Mouse (Mus musculus) c-Kit-positive CD71-positive TER-119-negative erythroid progenitor cells, embryonic 14.5 days (primary cell): Measurements from ENCODE around the gene Catsper2.
A peak's percentile ranks its signal among the peaks of the same experiment; 100 is the strongest.
"Not testable (repeated sequence)": the region's sequence is repeated elsewhere in the genome, so short reads cannot be mapped to it uniquely, and the experiment has no call there.

Experiments
- DNase-seq: peaks from one replicate; pipeline ENCODE4 v3.0.0-alpha.2; 2013; ENCODE audit warnings: low read depth

The Catsper2 gene

GRCm38 (mm10) chr2:121434854-121435253, 21.3 kb upstream of the Catsper2 start:
- no peak for DNase-seq

- no peak for DNase-seq
These were observed 12.3 kb upstream of the Catsper2 start for GRCm38 (mm10) chr2:121425890-121426289.

- DNase-seq = no peak
These were observed 9.6 kb upstream of the Catsper2 start for GRCm38 (mm10) chr2:121423166-121423565.

- no peak for DNase-seq
These were observed 4.9 kb upstream of the Catsper2 start for GRCm38 (mm10) chr2:121418476-121418875.

GRCm38 (mm10) chr2:121416356-121416755, 2.8 kb upstream of the Catsper2 start:
- no peak for DNase-seq

GRCm38 (mm10) chr2:121415591-121415990, 2.0 kb upstream of the Catsper2 start:
- no peak for DNase-seq

GRCm38 (mm10) chr2:121415103-121415502, 1.5 kb upstream of the Catsper2 start:
- DNase-seq = no peak

- DNase-seq = peak; percentile 59
These were observed 620 bp upstream of the Catsper2 start for GRCm38 (mm10) chr2:121414139-121414685.

GRCm38 (mm10) chr2:121412843-121413386, 677 bp downstream of the Catsper2 start:
- peak; percentile 60 for DNase-seq

- DNase-seq = peak; percentile 74
These were observed 5.4 kb downstream of the Catsper2 start for GRCm38 (mm10) chr2:121408160-121408559.

- DNase-seq = no peak
These were observed 10.3 kb downstream of the Catsper2 start for GRCm38 (mm10) chr2:121403296-121403695.

- peak; percentile 67 for DNase-seq
These were observed 17.0 kb downstream of the Catsper2 start for GRCm38 (mm10) chr2:121396624-121397023.

GRCm38 (mm10) chr2:121386961-121387575, 26.5 kb downstream of the Catsper2 start, which contains the start of gene Strc:
Strc (minus strand) TSS chr2:121387168.
- not testable (repeated sequence) for DNase-seq

GRCm38 (mm10) chr2:121374766-121375165, 38.8 kb downstream of the Catsper2 start:
- DNase-seq = no peak

GRCm38 (mm10) chr2:121372266-121372665, 41.3 kb downstream of the Catsper2 start:
- DNase-seq = no peak

- no peak for DNase-seq
These were observed 42.7 kb downstream of the Catsper2 start for GRCm38 (mm10) chr2:121370921-121371320.

GRCm38 (mm10) chr2:121368831-121369230, 44.8 kb downstream of the Catsper2 start:
- DNase-seq = no peak

- DNase-seq = no peak
These were observed 49.9 kb downstream of the Catsper2 start for GRCm38 (mm10) chr2:121363656-121364055.

GRCm38 (mm10) chr2:121359461-121359860, 54.1 kb downstream of the Catsper2 start:
- DNase-seq = no peak

- DNase-seq = peak; percentile 11
These were observed 55.2 kb downstream of the Catsper2 start for GRCm38 (mm10) chr2:121358381-121358780.

- DNase-seq = no peak
These were observed 55.6 kb downstream of the Catsper2 start for GRCm38 (mm10) chr2:121357961-121358360.

- DNase-seq = no peak
These were observed 56.1 kb downstream of the Catsper2 start, which contains the start of gene Ckmt1 for GRCm38 (mm10) chr2:121357494-121357893. Ckmt1 (plus strand) TSS chr2:121357714.

- DNase-seq = peak; percentile 90
These were observed 58.6 kb downstream of the Catsper2 start, which contains the start of gene Ppip5k1 for GRCm38 (mm10) chr2:121354820-121355592. Ppip5k1 (minus strand) TSS chr2:121355396.
